Mouse (Mus musculus) cerebellum, adult 2 months (tissue): Measurements from ENCODE around the gene Apc2.

ENCODE experiments used
- CTCF ChIP-seq: fragments of 200-500 bp; IDR thresholded peaks from 2 replicates; pipeline ENCODE4 v1.5.1; 2011; ENCODE audit warnings: low read depth, mild to moderate bottlenecking, control low read depth, low read length, moderate library complexity, borderline replicate concordance; ENCODE audit not compliant: insufficient read depth
- POLR2A ChIP-seq: fragments of 200-500 bp; IDR thresholded peaks from 2 replicates; pipeline ENCODE4 v1.6.1; 2011; ENCODE audit warnings: low read length, control low read depth, borderline replicate concordance; ENCODE audit not compliant: insufficient read depth

DNA sequence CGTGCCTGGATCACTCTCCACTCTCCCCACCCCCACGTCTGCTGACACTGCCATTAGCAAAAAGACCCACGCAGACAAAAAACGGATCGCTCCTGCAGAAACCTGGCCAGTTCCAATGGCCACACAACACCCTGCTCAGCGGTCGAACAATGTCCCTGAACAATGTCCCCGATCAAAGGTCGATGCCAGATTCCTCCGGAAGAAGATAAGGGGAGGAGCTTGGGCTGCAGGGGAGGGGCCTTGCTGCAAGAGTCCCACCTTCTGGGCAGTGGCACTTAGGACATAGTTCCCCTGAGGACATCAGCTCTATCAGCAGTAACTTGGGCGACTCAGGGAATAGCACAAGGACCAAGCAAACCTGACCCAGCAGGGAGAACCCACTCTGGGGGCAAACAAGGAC is 56.1 kb downstream of the Apc2 start:
- TF ChIP-seq POLR2A: no peak
- no peak for TF ChIP-seq CTCF
